Mouse (Mus musculus): ENCODE data around the gene Ptov1. TPM values are rescaled to one million over a fixed set of nuclear protein-coding genes. Genes with fewer than 3 reads are reported as not detected.

The Ptov1 gene
- polyA plus RNA-seq, 1 experiment from 2014 or later = 266 TPM

- Histone ChIP-seq H3K4me1 (peaks cover 47% of the 10 kb centered on the region), H3K27me3 (replicated peaks) (no peaks in the 10 kb centered on the region), H3K27ac (replicated peaks) (peak overlapping the region; percentile 99), H3K9me3 (no peaks in the 10 kb centered on the region), H3K9ac (peak overlapping the region; percentile 94), H3K4me3 (peak overlapping the region; percentile 82), H3K36me3 (peaks cover 46% of the 10 kb centered on the region), H3K4me2 (peak overlapping the region; percentile 96)
- WGBS = under 1% methylated on average over 41 of the region's 41 CpGs
- ATAC-seq (ENCODE audit: extremely low read depth, insufficient number of reproducible peaks, low FRiP score, low TSS enrichment) = peak; percentile 53; the same call in 1 of the 2 replicates
These were observed 20.0 kb downstream of the Ptov1 start for GRCm38 (mm10) chr7:44849416-44850111.

GRCm38 (mm10) chr7:44848561-44849415 lies 20.8 kb downstream of the Ptov1 start, which contains the start of the genes Akt1s1 and Tbc1d17:
Gene Akt1s1 (plus strand): TSS chr7:44848991.
Gene Tbc1d17 (minus strand): TSS chr7:44849079.
- Histone ChIP-seq H3K9ac (peak within 1 kb of the TSS; percentile 94), H3K27me3 (replicated peaks) (no peaks in the 10 kb centered on the region), H3K36me3 (peaks cover 53% of the 10 kb centered on the region), H3K27ac (replicated peaks) (peak within 1 kb of the TSS; percentile 99), H3K4me2 (peak within 1 kb of the TSS; percentile 96), H3K4me3 (peak within 1 kb of the TSS; percentile 82), H3K9me3 (no peaks in the 10 kb centered on the region), H3K4me1 (peaks cover 42% of the 10 kb centered on the region)
- peak; percentile 81 for ATAC-seq (ENCODE audit: extremely low read depth, insufficient number of reproducible peaks, low FRiP score, low TSS enrichment)
- WGBS = under 1% methylated on average over 54 of the region's 54 CpGs

GRCm38 (mm10) chr7:44847772-44848171 lies 21.8 kb downstream of the Ptov1 start:
- peaks cover 58% of the 10 kb centered on the region for H3K36me3 ChIP-seq
- peaks cover 32% of the 10 kb centered on the region for H3K4me1 ChIP-seq
- 72% methylated on average over 5 of the region's 5 CpGs for WGBS
- H3K4me3 ChIP-seq = peak overlapping the region; percentile 82
- peak overlapping the region; percentile 99; the same call in 1 of the 2 replicates for H3K27ac ChIP-seq (replicated peaks)
- peak overlapping the region; percentile 96 for H3K4me2 ChIP-seq
- no peaks in the 10 kb centered on the region for H3K27me3 ChIP-seq (replicated peaks)
- ATAC-seq (ENCODE audit: extremely low read depth, insufficient number of reproducible peaks, low FRiP score, low TSS enrichment) = no peak
- no peaks in the 10 kb centered on the region for H3K9me3 ChIP-seq
- peak overlapping the region; percentile 94 for H3K9ac ChIP-seq

- Histone ChIP-seq H3K36me3 (peaks cover 59% of the 10 kb centered on the region), H3K27ac (replicated peaks) (no peak overlapping the region), H3K9me3 (no peaks in the 10 kb centered on the region), H3K9ac (no peak overlapping the region), H3K4me1 (peaks cover 25% of the 10 kb centered on the region), H3K4me2 (no peak overlapping the region), H3K27me3 (replicated peaks) (0 out of 2 replicates have a peak, but pooled peaks cover 5% of the 10 kb centered on the region), H3K4me3 (peak overlapping the region; percentile 8; the same call in 1 of the 2 replicates)
- 90% methylated on average over 7 of the region's 7 CpGs for WGBS
- ATAC-seq (ENCODE audit: extremely low read depth, insufficient number of reproducible peaks, low FRiP score, low TSS enrichment) = no peak
These were observed 22.8 kb downstream of the Ptov1 start for GRCm38 (mm10) chr7:44846804-44847203.

GRCm38 (mm10) chr7:44845006-44845405 lies 24.6 kb downstream of the Ptov1 start:
- ATAC-seq (ENCODE audit: extremely low read depth, insufficient number of reproducible peaks, low FRiP score, low TSS enrichment) = no peak
- Histone ChIP-seq H3K27ac (replicated peaks) (no peak overlapping the region), H3K4me1 (peaks cover 16% of the 10 kb centered on the region), H3K9ac (no peak overlapping the region), H3K27me3 (replicated peaks) (peaks cover 20% of the 10 kb centered on the region), H3K4me2 (no peak overlapping the region), H3K36me3 (peaks cover 67% of the 10 kb centered on the region), H3K4me3 (no peak overlapping the region), H3K9me3 (no peaks in the 10 kb centered on the region)
- 93% methylated on average over 10 of the region's 10 CpGs for WGBS

GRCm38 (mm10) chr7:44841825-44842463 lies 27.6 kb downstream of the Ptov1 start:
- H3K27ac ChIP-seq (replicated peaks) = no peak overlapping the region
- H3K4me2 ChIP-seq = no peak overlapping the region
- no peak for ATAC-seq (ENCODE audit: extremely low read depth, insufficient number of reproducible peaks, low FRiP score, low TSS enrichment)
- H3K4me1 ChIP-seq = peaks cover 15% of the 10 kb centered on the region
- 86% methylated on average over 8 of the region's 8 CpGs for WGBS
- H3K4me3 ChIP-seq = no peak overlapping the region
- no peak overlapping the region for H3K9ac ChIP-seq
- H3K9me3 ChIP-seq = no peaks in the 10 kb centered on the region
- peaks cover 35% of the 10 kb centered on the region for H3K27me3 ChIP-seq (replicated peaks)
- H3K36me3 ChIP-seq = peaks cover 67% of the 10 kb centered on the region

GRCm38 (mm10) chr7:44840426-44840825 lies 29.2 kb downstream of the Ptov1 start:
- H3K27ac ChIP-seq (replicated peaks) = no peak overlapping the region
- H3K27me3 ChIP-seq (replicated peaks) = peaks cover 35% of the 10 kb centered on the region
- H3K4me2 ChIP-seq = peak overlapping the region; percentile 74; the same call in 1 of the 2 replicates
- ATAC-seq (ENCODE audit: extremely low read depth, insufficient number of reproducible peaks, low FRiP score, low TSS enrichment) = no peak
- 57% methylated on average over 14 of the region's 14 CpGs for whole genome bisulfite sequencing
- no peaks in the 10 kb centered on the region for H3K9me3 ChIP-seq
- peak overlapping the region; percentile 47; the same call in 1 of the 2 replicates for H3K4me3 ChIP-seq
- H3K9ac ChIP-seq = no peak overlapping the region; the same call in 1 of the 2 replicates
- H3K36me3 ChIP-seq = peaks cover 52% of the 10 kb centered on the region
- peaks cover 21% of the 10 kb centered on the region for H3K4me1 ChIP-seq

- Histone ChIP-seq H3K9me3 (no peaks in the 10 kb centered on the region), H3K27me3 (replicated peaks) (peaks cover 35% of the 10 kb centered on the region), H3K36me3 (peaks cover 44% of the 10 kb centered on the region), H3K27ac (replicated peaks) (no peak overlapping the region), H3K4me3 (peak overlapping the region; percentile 47), H3K4me1 (peaks cover 23% of the 10 kb centered on the region), H3K4me2 (peak overlapping the region; percentile 74), H3K9ac (peak overlapping the region; percentile 77)
- WGBS = 1% methylated on average over 58 of the region's 58 CpGs
- ATAC-seq (ENCODE audit: extremely low read depth, insufficient number of reproducible peaks, low FRiP score, low TSS enrichment) = no peak; the same call in 1 of the 2 replicates
These were observed 29.9 kb downstream of the Ptov1 start for GRCm38 (mm10) chr7:44839491-44840191.

GRCm38 (mm10) chr7:44839171-44839490 lies 30.5 kb downstream of the Ptov1 start:
- peaks cover 39% of the 10 kb centered on the region for H3K36me3 ChIP-seq
- peak overlapping the region; percentile 77 for H3K9ac ChIP-seq
- peak overlapping the region; percentile 47 for H3K4me3 ChIP-seq
- H3K4me1 ChIP-seq = peaks cover 23% of the 10 kb centered on the region
- no peak overlapping the region for H3K27ac ChIP-seq (replicated peaks)
- H3K9me3 ChIP-seq = no peaks in the 10 kb centered on the region
- H3K4me2 ChIP-seq = peak overlapping the region; percentile 74
- no peak for ATAC-seq (ENCODE audit: extremely low read depth, insufficient number of reproducible peaks, low FRiP score, low TSS enrichment)
- WGBS = 32% methylated on average over 11 of the region's 11 CpGs
- peaks cover 35% of the 10 kb centered on the region for H3K27me3 ChIP-seq (replicated peaks)

GRCm38 (mm10) chr7:44838073-44838472 lies 31.5 kb downstream of the Ptov1 start:
- WGBS = 82% methylated on average over 6 of the region's 6 CpGs
- peaks cover 35% of the 10 kb centered on the region for H3K27me3 ChIP-seq (replicated peaks)

More at GRCm38 (mm10) chr7:44838073-44838472, 31.5 kb downstream of the Ptov1 start:
- Histone ChIP-seq H3K4me3 (no peak overlapping the region), H3K27ac (replicated peaks) (no peak overlapping the region), H3K9me3 (no peaks in the 10 kb centered on the region), H3K4me2 (no peak overlapping the region), H3K9ac (no peak overlapping the region), H3K4me1 (peaks cover 23% of the 10 kb centered on the region), H3K36me3 (peaks cover 28% of the 10 kb centered on the region)
- ATAC-seq (ENCODE audit: extremely low read depth, insufficient number of reproducible peaks, low FRiP score, low TSS enrichment) = no peak
